ENCODE assay signal across 8 mouse cellular contexts in genomic region chr12:54697003-54697597, GRCm38 (mm10). TPM values are rescaled to one million over a fixed set of nuclear protein-coding genes. Genes with fewer than 3 reads are reported as not detected.
DNase-seq lines count a peak whose midpoint lies in the region; ATAC-seq and TF ChIP-seq lines count a peak whose summit lies in the region.

No protein-coding gene starts in this region.

- H3K9ac ChIP-seq in forebrain, embryonic 13.5 days: no peak overlapping the region
- no peak overlapping the region for H3K9ac ChIP-seq in forebrain, postnatal 0 days
- no peak overlapping the region for H3K9ac ChIP-seq in CH12.LX (ENCODE audit: insufficient read depth, low read depth)
- H3K9ac ChIP-seq in embryonic facial prominence, embryonic 11.5 days (replicated peaks; ENCODE audit: low read length): no peak overlapping the region
- H3K9ac ChIP-seq in intestine, embryonic 15.5 days: no peak overlapping the region
- H3K9ac ChIP-seq in stomach, embryonic 15.5 days: no peak overlapping the region

- H3K27ac ChIP-seq in forebrain, embryonic 13.5 days: peak overlapping the region; percentile 31; the same call in 1 of the 2 replicates
- H3K27ac ChIP-seq in forebrain, postnatal 0 days (ENCODE audit: low read depth, low read length): no peak overlapping the region
- H3K27ac ChIP-seq in CH12.LX (ENCODE audit: insufficient read depth, low read depth): no peak overlapping the region
- no peak overlapping the region for H3K27ac ChIP-seq in embryonic facial prominence, embryonic 11.5 days (replicated peaks; ENCODE audit: low read depth, low read length)
- H3K27ac ChIP-seq in intestine, embryonic 15.5 days: 0 out of 2 replicates have a peak overlapping the region, but pooled peaks have one; percentile 32
- peak overlapping the region; percentile 51 for H3K27ac ChIP-seq in stomach, embryonic 15.5 days

- no peak; the same call in 1 of the 2 replicates for TF ChIP-seq CTCF in forebrain, postnatal 0 days (IDR thresholded peaks at IDR 0.05; ENCODE audit: low read depth)
- TF ChIP-seq CTCF in CH12.LX (conservative IDR thresholded peaks at IDR 0.05 in 1 of 2, IDR thresholded peaks at IDR 0.05 in 1 of 2; ENCODE audit: low read depth in 2 of 2, low read length in 2 of 2): no peak

- peaks cover 5% of the 10 kb centered on the region for H3K36me3 ChIP-seq in forebrain, embryonic 13.5 days (ENCODE audit: poor library complexity, severe bottlenecking)
- peaks cover 5% of the 10 kb centered on the region for H3K36me3 ChIP-seq in forebrain, postnatal 0 days (ENCODE audit: insufficient read depth)
- peaks cover 7 to 11% of the 10 kb centered on the region in 2 experiments for H3K36me3 ChIP-seq in CH12.LX (replicated peaks in 1 of 2; ENCODE audit: control insufficient read depth in 1 of 2, insufficient read depth in 1 of 2, low read length in 1 of 2)
- H3K36me3 ChIP-seq in embryonic facial prominence, embryonic 11.5 days (replicated peaks; ENCODE audit: control insufficient read depth, insufficient read depth, low read depth, low read length): no peaks in the 10 kb centered on the region; the same call in 1 of the 2 replicates
- no peaks in the 10 kb centered on the region for H3K36me3 ChIP-seq in intestine, embryonic 15.5 days
- peaks cover 4% of the 10 kb centered on the region; the same call in 1 of the 2 replicates for H3K36me3 ChIP-seq in stomach, embryonic 15.5 days

- no peaks in the 10 kb centered on the region for H3K9me3 ChIP-seq in forebrain, embryonic 13.5 days (replicated peaks)
- H3K9me3 ChIP-seq in forebrain, postnatal 0 days (ENCODE audit: low read length): no peaks in the 10 kb centered on the region
- no peaks in the 10 kb centered on the region for H3K9me3 ChIP-seq in CH12.LX (replicated peaks; ENCODE audit: low read length)
- H3K9me3 ChIP-seq in embryonic facial prominence, embryonic 11.5 days (replicated peaks; ENCODE audit: control insufficient read depth, low read length): no peaks in the 10 kb centered on the region
- no peaks in the 10 kb centered on the region for H3K9me3 ChIP-seq in intestine, embryonic 15.5 days
- no peaks in the 10 kb centered on the region for H3K9me3 ChIP-seq in stomach, embryonic 15.5 days

- H3K4me3 ChIP-seq in forebrain, embryonic 13.5 days: no peak overlapping the region
- H3K4me3 ChIP-seq in forebrain, postnatal 0 days (ENCODE audit: low read depth, low read length): no peak overlapping the region
- no peak overlapping the region for H3K4me3 ChIP-seq in CH12.LX (replicated peaks in 1 of 3; ENCODE audit: low read depth in 2 of 3, low read length in 2 of 3, poor library complexity in 1 of 3)
- no peak overlapping the region for H3K4me3 ChIP-seq in embryonic facial prominence, embryonic 11.5 days (ENCODE audit: low read depth, low read length)
- H3K4me3 ChIP-seq in intestine, embryonic 15.5 days (replicated peaks): no peak overlapping the region
- no peak overlapping the region for H3K4me3 ChIP-seq in stomach, embryonic 15.5 days (replicated peaks)

- ATAC-seq in forebrain, embryonic 13.5 days: no peak; the same call in 1 of the 2 replicates
- ATAC-seq in forebrain, postnatal 0 days: no peak
- ATAC-seq in embryonic facial prominence, embryonic 11.5 days (replicated peaks; ENCODE audit: insufficient number of reproducible peaks, low FRiP score, low TSS enrichment, low read depth): peak; percentile 32; the same call in 1 of the 2 replicates
- peak; percentile 59 for ATAC-seq in intestine, embryonic 15.5 days
- ATAC-seq in stomach, embryonic 15.5 days (ENCODE audit: insufficient read depth, low FRiP score, low read depth): peak; percentile 7; the same call in 1 of the 2 replicates

- dilution Hi-C loops in CH12.LX (cut with MboI; ENCODE audit: extremely low pct_ligation_motif_present, extremely low pct_unique_long_range_greater_than_20kb, low sequenced_read_pairs): no loop called here

- no peak for TF ChIP-seq EP300 in CH12.LX (IDR thresholded peaks at IDR 0.05; ENCODE audit: low read length)

- peaks cover 21% of the 10 kb centered on the region for H3K79me2 ChIP-seq in CH12.LX (replicated peaks; ENCODE audit: control insufficient read depth, extremely low read depth, insufficient read depth, poor library complexity, severe bottlenecking)

- no peak for DNase-seq in forebrain, postnatal 0 days
- DNase-seq in CH12.LX (ENCODE audit: extremely low read depth): peak; percentile 80
- DNase-seq in embryonic facial prominence, embryonic 11.5 days (ENCODE audit: low spot score): no peak
- DNase-seq in lung, postnatal 36 days: peak; percentile 16
- no peak for DNase-seq in gastrocnemius, postnatal 14 days

- no peak for TF ChIP-seq RAD21 in CH12.LX (IDR thresholded peaks at IDR 0.05; ENCODE audit: low read depth, low read length)

- TF ChIP-seq POLR2A in CH12.LX (IDR thresholded peaks at IDR 0.05; ENCODE audit: low read depth, low read length): peak; percentile 97

- intact Hi-C loops in gastrocnemius, postnatal 14 days (cut with DNase I; ENCODE audit: low total_unique reads): loop anchor here (10.0 kb wide), 1 partner anchor 98 kb away; the partner anchor contains the start of gene Snx6

- no peak overlapping the region for H3K4me2 ChIP-seq in forebrain, embryonic 13.5 days
- no peak overlapping the region for H3K4me2 ChIP-seq in forebrain, postnatal 0 days (ENCODE audit: low read depth)
- H3K4me2 ChIP-seq in CH12.LX (ENCODE audit: insufficient read depth, low read depth, poor library complexity, severe bottlenecking): no peak overlapping the region
- H3K4me2 ChIP-seq in embryonic facial prominence, embryonic 11.5 days (ENCODE audit: low read depth, low read length): no peak overlapping the region
- no peak overlapping the region for H3K4me2 ChIP-seq in intestine, embryonic 15.5 days (replicated peaks)
- no peak overlapping the region for H3K4me2 ChIP-seq in stomach, embryonic 15.5 days

- WGBS in forebrain, embryonic 13.5 days: 7% methylated on average over 7 of the region's 7 CpGs
- WGBS in forebrain, postnatal 0 days: 12% methylated on average over 7 of the region's 7 CpGs
- WGBS in embryonic facial prominence, embryonic 11.5 days: 14% methylated on average over 7 of the region's 7 CpGs
- WGBS in intestine, embryonic 15.5 days: 8% methylated on average over 7 of the region's 7 CpGs
- 4% methylated on average over 7 of the region's 7 CpGs for WGBS in stomach, embryonic 15.5 days

- H3K4me1 ChIP-seq in forebrain, embryonic 13.5 days: peaks cover 9% of the 10 kb centered on the region
- H3K4me1 ChIP-seq in forebrain, postnatal 0 days (ENCODE audit: insufficient read depth): peaks cover 7% of the 10 kb centered on the region; the same call in 1 of the 2 replicates
- H3K4me1 ChIP-seq in CH12.LX (ENCODE audit: control insufficient read depth in 1 of 2, insufficient read depth in 2 of 2): peaks cover 3 to 21% of the 10 kb centered on the region in 2 experiments
- no peaks in the 10 kb centered on the region for H3K4me1 ChIP-seq in embryonic facial prominence, embryonic 11.5 days (ENCODE audit: control insufficient read depth, insufficient read depth, low read length)
- no peaks in the 10 kb centered on the region for H3K4me1 ChIP-seq in intestine, embryonic 15.5 days (replicated peaks)
- H3K4me1 ChIP-seq in stomach, embryonic 15.5 days: 0 out of 2 replicates have a peak, but pooled peaks cover 2% of the 10 kb centered on the region

- in situ Hi-C loops in CH12.LX (cut with MboI; ENCODE audit: low pct_ligation_motif_present, low pct_unique_long_range_greater_than_20kb, low sequenced_read_pairs): no loop called here

- H3K27me3 ChIP-seq in forebrain, embryonic 13.5 days: no peaks in the 10 kb centered on the region
- no peaks in the 10 kb centered on the region; the same call in 1 of the 2 replicates for H3K27me3 ChIP-seq in forebrain, postnatal 0 days (ENCODE audit: insufficient read depth, low read length)
- peaks cover 7% of the 10 kb centered on the region for H3K27me3 ChIP-seq in CH12.LX (replicated peaks)
- no peaks in the 10 kb centered on the region for H3K27me3 ChIP-seq in embryonic facial prominence, embryonic 11.5 days (ENCODE audit: control insufficient read depth, insufficient read depth, low read length)
- H3K27me3 ChIP-seq in intestine, embryonic 15.5 days (replicated peaks): no peaks in the 10 kb centered on the region
- no peaks in the 10 kb centered on the region for H3K27me3 ChIP-seq in stomach, embryonic 15.5 days (replicated peaks)

TF ChIP-seq in CH12.LX, 34 proteins besides CTCF, POLR2A, EP300 and RAD21 (continues in another document):
- TF ChIP-seq ZMIZ1 (IDR thresholded peaks at IDR 0.05; ENCODE audit: low read depth, low read length): peak; percentile 95
- TF ChIP-seq GABPA (IDR thresholded peaks at IDR 0.05; ENCODE audit: insufficient replicate concordance, low read depth, low read length): no peak
- peak; percentile 94 for TF ChIP-seq TBP (conservative IDR thresholded peaks at IDR 0.05; ENCODE audit: low read depth, low read length)
- no peak for TF ChIP-seq MXI1 (IDR thresholded peaks at IDR 0.05; ENCODE audit: low read depth, low read length)
- TF ChIP-seq NELFE (IDR thresholded peaks at IDR 0.05; ENCODE audit: low read depth, low read length): no peak

RNA-seq across cellular contexts. Expression of gene Eapp, which starts 1.4 kb away (rescaled TPM):
- polyA plus RNA-seq in forebrain, embryonic 13.5 days (2015; fragmentation: Nextera tagmentation; extraction: Ambion mirVana): 89.6 and 106 TPM in 2 replicates
- 34.5 and 38.9 TPM in 2 replicates for total RNA-seq in forebrain, postnatal 0 days (2014; rRNA removed)
- polyA plus RNA-seq in forebrain, postnatal 0 days (2015; fragmentation: Nextera tagmentation; extraction: Ambion mirVana): 94.9 and 105 TPM in 2 replicates
- total RNA-seq in CH12.LX (2012; rRNA removed): 52.4 and 53.9 TPM in 2 replicates
- 51.5 and 53.4 TPM in 2 replicates for total RNA-seq in CH12.LX (2014; rRNA removed)
- 43.1 and 60.9 TPM in 2 replicates for polyA plus RNA-seq in CH12.LX (2012; ENCODE audit: insufficient read length, low read depth)
- 68.7 and 81.1 TPM in 2 replicates for polyA plus RNA-seq in embryonic facial prominence, embryonic 11.5 days (2014; fragmentation: Nextera tagmentation; extraction: Ambion mirVana)
- 54.6 and 58.1 TPM in 2 replicates for polyA plus RNA-seq in intestine, embryonic 15.5 days (2015; fragmentation: Nextera tagmentation; extraction: Ambion mirVana)
- 56.1 and 60.4 TPM in 2 replicates for polyA plus RNA-seq in stomach, embryonic 15.5 days (2015; fragmentation: Nextera tagmentation; extraction: Ambion mirVana)
- 10 to 100 TPM; 17.5 to 19.6 TPM for total RNA-seq in gastrocnemius, postnatal 14 days (2021)

RNA-seq across cellular contexts. Expression of gene Sptssa, which starts 40.7 kb away (rescaled TPM):
- 182 and 185 TPM in 2 replicates for polyA plus RNA-seq in forebrain, embryonic 13.5 days (2015; fragmentation: Nextera tagmentation; extraction: Ambion mirVana)
- 70.6 and 78.6 TPM in 2 replicates for total RNA-seq in forebrain, postnatal 0 days (2014; rRNA removed)
- polyA plus RNA-seq in forebrain, postnatal 0 days (2015; fragmentation: Nextera tagmentation; extraction: Ambion mirVana): 206 TPM in 2 replicates
- total RNA-seq in CH12.LX (2012; rRNA removed): 34.0 and 38.4 TPM in 2 replicates
- 125 and 145 TPM in 2 replicates for total RNA-seq in CH12.LX (2014; rRNA removed)
- polyA plus RNA-seq in CH12.LX (2012; ENCODE audit: insufficient read length, low read depth): 64.8 and 66.7 TPM in 2 replicates
- polyA plus RNA-seq in embryonic facial prominence, embryonic 11.5 days (2014; fragmentation: Nextera tagmentation; extraction: Ambion mirVana): 213 and 221 TPM in 2 replicates
- 218 and 233 TPM in 2 replicates for polyA plus RNA-seq in intestine, embryonic 15.5 days (2015; fragmentation: Nextera tagmentation; extraction: Ambion mirVana)
- 218 and 229 TPM in 2 replicates for polyA plus RNA-seq in stomach, embryonic 15.5 days (2015; fragmentation: Nextera tagmentation; extraction: Ambion mirVana)
- total RNA-seq in gastrocnemius, postnatal 14 days (2021): 10 to 100 TPM; 19.1 to 22.9 TPM

Comparison
In these comparisons a context has a peak if more than half of its experiments do, and no peak if none do; other contexts are left out.
1. H3K27ac ChIP-seq: peak in forebrain, embryonic 13.5 days (single experiment), intestine, embryonic 15.5 days (single experiment) and stomach, embryonic 15.5 days (single experiment); none in forebrain, postnatal 0 days (single experiment), CH12.LX (single experiment) and embryonic facial prominence, embryonic 11.5 days (single experiment).
2. ATAC-seq: peak in embryonic facial prominence, embryonic 11.5 days (single experiment), intestine, embryonic 15.5 days (single experiment) and stomach, embryonic 15.5 days (single experiment); none in forebrain, embryonic 13.5 days (single experiment) and forebrain, postnatal 0 days (single experiment).
3. DNase-seq: peak in CH12.LX (single experiment) and lung, postnatal 36 days (single experiment); none in forebrain, postnatal 0 days (single experiment), embryonic facial prominence, embryonic 11.5 days (single experiment) and gastrocnemius, postnatal 14 days (single experiment).